Mouse (Mus musculus): ENCODE data around the gene P3h3.

GRCm38 (mm10) chr6:124811403-124811665 lies 46.2 kb downstream of the P3h3 start:
- no peak for TF ChIP-seq TAL1 (IDR thresholded peaks at IDR 0.05; ENCODE audit: low read length)
- TF ChIP-seq GATA1 (IDR thresholded peaks at IDR 0.05; ENCODE audit: low read length) = no peak
